Comparison of ENCODE assay signal across 12 mouse cellular contexts in genomic region chr6:87748078-87748477, GRCm38 (mm10). TPM values are rescaled to one million over a fixed set of nuclear protein-coding genes. Genes with fewer than 3 reads are reported as not detected.
"Had no signal": no experiment of that assay in that cellular context is flagged by ENCODE, and none has a peak within 500 bp of the region (broad histone marks: within the 10 kb centered on the region; RNA-seq: fewer than 3 reads in every experiment).

No protein-coding gene starts in this region.

- H3K9me3 ChIP-seq: limb, embryonic 13.5 days; midbrain, embryonic 15.5 days; neural tube, embryonic 13.5 days had no signal

- H3K36me3 ChIP-seq: limb, embryonic 13.5 days; midbrain, embryonic 15.5 days; neural tube, embryonic 13.5 days had no signal

- H3K27ac ChIP-seq: limb, embryonic 13.5 days; midbrain, embryonic 15.5 days; neural tube, embryonic 13.5 days had no signal

- ATAC-seq: intestine, postnatal 0 days; midbrain, embryonic 15.5 days had no signal

- H3K27me3 ChIP-seq: limb, embryonic 13.5 days; midbrain, embryonic 15.5 days; neural tube, embryonic 13.5 days had no signal

- H3K4me2 ChIP-seq: limb, embryonic 13.5 days; midbrain, embryonic 11.5 days; midbrain, embryonic 15.5 days; neural tube, embryonic 13.5 days had no signal

- H3K4me1 ChIP-seq: limb, embryonic 13.5 days; midbrain, embryonic 15.5 days; neural tube, embryonic 13.5 days had no signal

- H3K9ac ChIP-seq: limb, embryonic 13.5 days; midbrain, embryonic 15.5 days; neural tube, embryonic 13.5 days had no signal

- DNase-seq: kidney, adult 8-10 months; kidney, postnatal 25 days; left cerebral cortex, postnatal 4 days; lung, postnatal 36 days; right cerebral cortex, postnatal 14 days; thymus, postnatal 4 days had no signal

- H3K4me3 ChIP-seq: limb, embryonic 13.5 days; midbrain, embryonic 15.5 days; neural tube, embryonic 13.5 days had no signal

RNA-seq across cellular contexts. Expression of gene Efcc1, which starts 17.4 kb away (rescaled TPM):
- total RNA-seq: monocyte, adult 5-6 weeks had no signal

RNA-seq across cellular contexts. Expression of gene Gp9, which starts 29.8 kb away (rescaled TPM):
- total RNA-seq: left cerebral cortex, postnatal 4 days had no signal
